Mouse (Mus musculus) right cerebral cortex, postnatal 25 days (tissue): ENCODE data around the gene Pole4.

Experiments
- DNase-seq: peaks from one replicate; pipeline ENCODE4 v3.0.0; 2022

Gene Pole4

DNA sequence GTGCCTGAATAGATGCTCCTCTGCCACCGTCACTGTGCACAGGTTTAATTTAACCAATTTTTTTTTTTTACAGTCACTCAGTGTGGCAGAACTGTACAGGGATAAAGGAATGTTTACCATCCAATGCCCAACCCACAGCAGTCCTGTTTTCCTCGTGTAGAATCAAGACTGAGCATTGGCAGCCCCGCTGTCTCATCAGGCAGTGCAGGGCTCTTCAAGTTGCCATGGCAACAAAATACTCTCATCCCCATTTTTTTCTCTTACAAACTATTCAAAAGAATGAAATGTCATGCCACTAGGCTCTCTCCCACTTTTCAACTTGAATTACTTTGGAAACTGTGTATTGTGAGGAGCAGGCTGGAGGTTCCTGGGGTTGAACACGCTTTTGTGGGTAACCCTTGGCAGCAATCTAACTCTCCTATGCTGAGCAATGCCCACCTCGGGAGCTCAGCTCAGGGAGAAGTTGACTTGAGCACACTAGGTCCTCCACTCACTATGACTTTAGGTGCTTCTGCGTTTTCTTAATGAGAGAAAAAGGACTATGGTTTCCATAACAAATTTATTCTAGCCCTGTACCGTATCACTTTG, 95.7 kb downstream of the Pole4 start:
- peak; percentile 9 for DNase-seq

DNA sequence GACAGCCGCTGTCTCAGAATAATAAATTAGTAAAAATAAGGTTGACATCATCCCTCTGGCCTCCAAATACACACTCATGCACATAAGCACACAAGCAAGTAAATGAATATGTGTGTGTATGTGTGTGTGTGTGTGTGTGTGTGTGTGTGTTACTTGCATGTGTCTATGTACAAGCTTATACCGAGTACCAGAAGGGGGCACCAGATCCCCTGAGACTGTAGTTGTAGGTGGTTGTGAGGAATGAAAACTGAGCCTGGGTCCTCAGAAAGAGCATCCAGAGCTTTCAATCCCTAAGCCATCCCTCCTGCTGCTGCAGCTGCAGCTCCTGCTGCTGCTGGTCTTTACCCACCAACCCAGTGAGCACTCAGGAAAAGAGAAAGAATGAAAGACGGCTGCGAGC, 96.4 kb downstream of the Pole4 start:
- no peak for DNase-seq

DNA sequence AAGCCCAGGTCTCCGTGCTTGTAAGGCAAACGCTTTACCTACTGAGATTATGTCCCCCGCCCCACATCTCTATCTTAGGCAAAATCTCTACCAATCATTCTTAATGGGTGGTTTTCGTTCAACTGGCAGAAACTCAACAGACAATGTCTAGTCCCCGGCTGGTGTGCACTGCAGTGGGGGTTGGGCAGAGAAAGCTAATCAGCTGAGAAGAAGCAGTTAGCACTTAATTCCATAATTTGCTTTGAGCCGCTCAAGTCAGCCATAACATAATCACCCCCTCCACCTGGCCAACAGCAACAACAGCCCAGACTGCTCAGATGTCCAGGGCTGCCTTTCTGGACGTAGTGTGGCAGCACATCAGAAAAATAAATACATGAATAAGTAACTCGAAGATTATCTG, 100.4 kb downstream of the Pole4 start:
- DNase-seq: no peak

DNA sequence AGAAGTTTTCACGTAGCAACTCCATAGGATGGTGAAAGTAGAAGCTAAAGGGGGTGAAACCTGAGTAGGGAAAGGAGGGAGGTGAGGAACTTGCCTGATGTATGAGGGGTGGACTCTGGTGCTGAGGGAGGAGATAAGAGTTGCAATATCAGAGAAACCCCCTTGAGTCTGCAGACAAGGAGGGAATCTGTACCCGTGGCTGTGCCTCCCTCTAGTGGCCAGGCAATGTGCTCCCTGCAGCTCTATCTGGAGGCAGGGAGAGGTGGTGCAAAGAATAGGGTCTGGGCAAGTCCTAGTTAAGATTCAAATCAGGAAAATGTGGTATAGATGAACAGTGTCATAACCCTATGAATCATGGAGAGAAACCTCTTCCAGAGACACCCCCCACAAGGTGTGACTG, 101.5 kb downstream of the Pole4 start:
- peak; percentile 53 for DNase-seq

DNA sequence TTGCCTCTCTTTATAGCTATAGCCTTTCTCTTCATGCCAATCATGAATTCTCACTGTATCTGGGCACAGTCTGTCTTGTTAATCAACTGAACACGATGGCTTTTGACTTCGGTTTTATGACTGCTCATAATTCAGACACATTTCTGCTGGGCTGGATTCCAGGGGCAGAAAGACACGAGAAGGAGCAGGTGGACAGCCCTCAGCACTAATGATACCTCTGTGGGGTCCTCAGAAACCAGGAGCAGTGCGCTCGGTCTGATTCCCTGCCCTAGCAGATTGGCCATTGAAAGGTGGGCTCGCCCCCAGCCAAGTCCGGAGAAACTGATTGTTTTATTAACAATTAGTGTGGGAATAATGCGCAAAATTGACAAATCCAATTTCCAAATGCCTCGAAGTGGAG, 101.9 kb downstream of the Pole4 start:
- DNase-seq: no peak

DNA sequence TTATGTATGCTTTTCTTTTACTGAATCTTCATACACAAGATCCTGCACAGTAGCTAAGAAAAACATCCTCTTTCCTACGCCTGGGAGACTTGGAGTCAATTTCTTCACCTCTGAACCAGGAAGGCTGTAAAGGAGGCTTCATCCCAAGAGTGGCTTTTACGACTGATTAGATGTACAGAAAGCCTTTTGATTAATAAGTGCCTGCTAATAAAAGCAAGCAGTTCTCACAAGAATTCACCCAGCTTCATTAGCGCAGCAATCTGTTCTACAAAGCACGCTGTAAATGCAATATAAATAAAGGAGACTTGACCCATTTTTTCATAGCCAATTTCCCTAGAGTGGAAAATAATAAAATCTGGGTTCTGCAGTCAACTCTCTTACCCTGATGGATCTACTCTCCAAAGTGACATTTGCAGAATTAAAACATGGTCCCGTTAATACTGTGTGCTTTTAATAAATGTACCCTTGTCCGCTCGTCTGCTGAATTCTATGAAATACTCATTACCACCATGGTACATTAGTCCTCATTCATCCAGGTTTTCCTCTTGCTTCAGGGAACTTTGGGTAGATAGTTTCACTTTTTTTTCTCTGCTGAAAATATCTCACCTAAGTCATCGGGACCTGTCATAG, 109.6 kb downstream of the Pole4 start:
- DNase-seq: no peak

DNA sequence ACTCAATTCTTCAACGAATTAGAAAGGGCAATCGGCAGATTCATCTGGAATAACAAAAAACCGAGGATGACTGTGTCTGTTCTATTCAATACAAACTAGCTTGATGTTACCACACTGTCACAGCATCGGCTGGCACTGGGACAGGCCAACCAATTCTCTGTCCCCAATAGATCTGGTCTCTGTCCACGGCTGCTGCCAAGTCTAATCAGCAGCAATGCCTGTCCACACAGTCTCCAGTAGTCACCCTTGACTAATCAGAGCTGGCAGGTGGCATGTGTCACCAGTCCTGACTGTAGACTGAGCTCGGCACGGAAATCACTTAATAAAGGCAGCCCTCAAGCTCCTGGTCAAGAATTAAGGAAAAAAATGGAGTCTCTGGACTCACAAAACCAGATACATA, 115.8 kb downstream of the Pole4 start:
- DNase-seq: no peak

DNA sequence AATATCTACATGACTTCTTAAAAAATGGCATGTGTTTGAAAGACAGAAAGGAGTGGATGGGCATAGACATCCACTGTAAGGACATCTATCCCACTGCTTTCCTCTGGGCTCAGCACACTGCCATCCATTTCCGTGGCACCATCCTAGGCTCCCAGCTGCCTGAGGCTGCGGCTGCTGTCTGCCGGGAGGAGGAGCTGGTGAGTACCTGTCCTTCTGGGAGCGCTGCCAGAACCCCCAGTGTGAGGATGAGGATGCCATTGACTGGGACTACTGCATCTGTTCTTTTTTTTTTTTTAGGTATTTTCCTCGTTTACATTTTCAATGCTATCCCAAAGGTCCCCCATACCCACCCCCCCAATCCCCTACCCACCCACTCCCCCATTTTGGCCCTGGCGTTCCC, 119.8 kb downstream of the Pole4 start:
- DNase-seq: no peak

DNA sequence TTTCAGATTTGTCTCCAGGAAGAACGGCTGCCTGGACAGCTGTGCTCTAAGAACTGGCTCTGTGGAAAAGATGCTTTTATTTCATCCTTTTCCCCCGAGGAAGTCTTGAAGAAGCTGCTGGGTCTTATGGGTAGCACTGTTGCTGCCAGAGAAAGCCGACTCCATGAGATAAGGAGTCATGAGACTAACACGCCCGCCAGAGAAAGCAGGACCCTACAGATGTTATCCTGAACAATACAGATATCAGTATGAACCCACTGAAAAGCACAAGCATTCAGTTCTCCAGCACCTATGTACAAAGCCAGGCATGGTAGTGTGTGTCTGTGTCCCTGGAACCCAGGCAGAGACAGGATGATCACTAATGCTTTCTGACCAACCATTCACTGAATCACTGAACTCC, 129.7 kb downstream of the Pole4 start:
- DNase-seq: no peak
